Mouse (Mus musculus) adrenal gland, postnatal 14 days (tissue): ENCODE measurements around the gene Arhgef38. TPM values are rescaled to one million over a fixed set of nuclear protein-coding genes. Genes with fewer than 3 reads are reported as not detected.
A peak's percentile ranks its signal among the peaks of the same experiment; 100 is the strongest.

Source experiments
- DNase-seq: peaks from one replicate; pipeline ENCODE4 v3.0.0; 2021; ENCODE audit warnings: mixed read lengths
- long read RNA-seq, 2 experiments: library from polyadenylated mRNA; stranded (forward); transcript quantifications; one replicate each; pipeline ENCODE4 v2.0.0; 2021
- total RNA-seq: library from RNA; stranded (reverse); gene quantifications from 2 replicates; pipeline ENCODE4 v1.2.3, GENCODE M21; 2021

Arhgef38 gene
- not detected in 2 replicates for total RNA-seq
- long read RNA-seq, experiment 1: 0 reads
- long read RNA-seq, experiment 2: 0 reads

- DNase-seq: no peak
Measured at GRCm38 (mm10) chr3:133234821-133235295, at the start of gene Arhgef38. Arhgef38 (minus strand) TSS chr3:133234949.

DNA sequence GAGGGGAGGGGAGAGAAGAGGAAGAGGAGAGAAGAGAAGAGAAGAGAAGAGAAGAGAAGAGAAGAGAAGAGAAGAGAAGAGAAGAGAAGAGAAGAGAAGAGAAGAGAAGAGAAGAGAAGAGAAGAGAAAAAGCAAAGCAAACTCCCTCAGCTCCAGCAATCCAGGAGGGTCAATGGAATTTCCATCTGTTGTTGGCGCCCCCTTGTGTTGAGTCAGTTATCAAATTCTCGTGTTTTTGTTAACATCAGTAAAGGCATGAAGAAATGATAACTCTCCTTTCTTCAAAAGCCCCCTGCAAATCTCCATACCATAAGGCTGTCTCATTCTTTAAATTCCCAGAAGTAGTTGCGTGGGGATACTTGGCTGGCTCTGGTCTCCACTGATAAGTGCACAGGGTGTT, 37.1 kb upstream of the Arhgef38 start:
- peak; percentile 88 for DNase-seq

GRCm38 (mm10) chr3:133258860-133259259, 24.1 kb upstream of the Arhgef38 start:
- DNase-seq: no peak

- no peak for DNase-seq
Measured at GRCm38 (mm10) chr3:133255842-133256241, 21.1 kb upstream of the Arhgef38 start.

DNA sequence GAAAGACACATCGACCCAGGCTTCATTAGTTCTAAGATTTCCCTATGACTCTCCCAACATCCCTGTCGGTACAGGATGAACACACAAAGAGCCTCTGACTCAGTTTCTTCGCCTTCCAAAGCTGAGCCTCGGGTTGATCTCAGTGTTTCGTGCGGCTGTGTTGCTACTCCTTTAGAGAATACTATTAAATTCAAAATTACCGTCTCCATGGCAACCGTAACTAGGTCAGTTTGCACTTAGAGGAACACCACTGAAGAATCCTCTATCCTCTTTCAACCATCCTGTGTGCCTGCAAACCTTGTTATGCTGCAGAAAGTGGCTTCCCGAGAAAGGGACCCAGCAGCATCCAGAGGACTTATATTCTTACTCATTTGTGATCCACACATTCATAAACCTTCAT, 9.3 kb upstream of the Arhgef38 start:
- no peak for DNase-seq

- no peak for DNase-seq
Measured at GRCm38 (mm10) chr3:133241916-133242315, 7.2 kb upstream of the Arhgef38 start.

DNA sequence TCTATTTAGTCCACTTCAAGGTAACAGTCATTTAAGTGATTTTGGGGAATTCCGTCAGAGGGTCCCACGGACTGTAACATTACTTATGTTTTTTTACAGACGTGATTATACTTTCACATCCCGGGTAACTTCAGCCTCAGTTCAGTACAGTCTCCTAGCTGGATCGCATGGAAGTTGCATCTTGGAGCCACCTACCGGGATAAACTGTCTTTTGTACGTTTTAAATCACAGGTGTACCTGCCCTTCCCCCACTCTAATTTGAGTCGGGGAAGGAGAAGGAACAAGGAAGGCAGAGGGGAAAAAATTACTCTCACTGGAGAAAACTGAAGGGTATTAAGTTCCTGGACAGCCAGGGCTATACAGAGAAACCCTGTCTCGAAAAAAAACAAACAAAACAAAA, 756 bp downstream of the Arhgef38 start:
- DNase-seq: no peak

- no peak for DNase-seq
Measured at GRCm38 (mm10) chr3:133230427-133230826, 4.3 kb downstream of the Arhgef38 start.

DNA sequence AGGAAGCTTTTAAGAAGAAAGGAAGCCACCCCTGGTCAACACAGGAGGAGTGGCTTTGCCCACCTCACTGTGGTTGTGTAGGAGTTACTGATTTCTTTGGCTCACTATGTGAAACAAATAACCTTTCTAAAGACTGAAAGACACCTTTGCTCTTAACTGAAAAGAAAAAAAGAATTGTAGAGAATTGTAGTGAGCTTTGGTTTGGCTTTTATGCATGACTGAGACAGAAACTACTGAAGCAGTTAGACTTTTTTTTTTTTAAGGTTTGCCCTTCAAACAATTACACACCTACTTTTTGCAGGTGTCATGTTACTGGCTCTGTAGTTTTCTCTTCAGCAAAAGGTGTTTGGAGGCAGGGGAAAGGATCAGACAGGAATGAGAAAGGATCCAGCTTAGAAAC, 5.2 kb downstream of the Arhgef38 start:
- DNase-seq: no peak

GRCm38 (mm10) chr3:133227258-133228012, 7.3 kb downstream of the Arhgef38 start:
- no peak for DNase-seq

GRCm38 (mm10) chr3:133218501-133218900, 16.2 kb downstream of the Arhgef38 start:
- no peak for DNase-seq

- no peak for DNase-seq
Measured at GRCm38 (mm10) chr3:133215198-133215819, 19.4 kb downstream of the Arhgef38 start.

DNA sequence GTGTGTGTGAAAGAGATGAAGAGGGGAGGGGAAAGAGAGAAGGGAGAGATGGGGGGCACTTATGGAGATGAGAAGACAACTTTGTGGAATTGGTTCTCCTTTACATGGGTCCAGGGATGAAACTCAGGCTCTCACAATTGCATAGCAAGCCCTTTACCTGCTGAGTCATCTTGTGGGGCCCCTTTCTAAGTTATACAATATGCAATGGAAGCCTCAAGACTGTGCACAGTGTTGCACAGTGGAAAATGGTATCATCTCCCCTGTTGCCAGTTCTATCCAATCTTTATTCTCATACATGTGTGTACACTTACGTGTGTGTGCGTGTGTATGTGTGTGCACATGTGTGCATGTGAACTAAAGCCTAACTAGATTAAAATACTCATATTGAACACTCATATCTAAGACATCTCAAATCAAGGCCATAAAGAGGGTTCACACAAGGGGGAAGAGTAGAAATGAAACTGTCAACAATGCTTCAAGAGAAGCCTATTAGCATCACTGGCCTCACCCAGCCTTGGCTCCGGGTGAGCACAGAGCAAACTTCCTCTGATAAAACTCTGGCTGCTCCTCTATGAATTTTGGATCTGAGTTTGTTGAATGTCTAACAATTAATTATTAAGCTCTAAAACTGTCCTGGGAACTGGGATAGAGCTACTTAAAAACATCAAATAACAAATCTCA, 21.2 kb downstream of the Arhgef38 start:
- no peak for DNase-seq

DNA sequence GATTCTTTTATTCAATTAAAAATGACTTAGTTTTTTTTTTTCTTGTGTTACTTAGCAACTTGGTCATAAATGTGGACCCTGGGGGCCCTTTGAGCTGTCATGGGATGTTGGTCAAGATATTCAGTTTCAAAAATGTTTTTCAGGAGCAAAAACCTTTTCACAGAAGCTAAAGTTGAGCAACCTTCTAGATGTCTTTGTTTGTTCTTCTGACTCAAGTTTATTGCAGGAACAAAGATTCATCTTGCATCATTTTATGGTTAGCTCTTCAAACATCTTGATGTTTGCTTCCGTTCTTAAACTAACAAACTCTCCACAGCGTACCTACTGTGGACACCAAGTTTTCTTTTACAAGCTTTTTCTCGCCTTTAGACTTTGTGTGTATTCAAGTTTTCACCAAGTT, 23.4 kb downstream of the Arhgef38 start:
- DNase-seq: no peak

DNA sequence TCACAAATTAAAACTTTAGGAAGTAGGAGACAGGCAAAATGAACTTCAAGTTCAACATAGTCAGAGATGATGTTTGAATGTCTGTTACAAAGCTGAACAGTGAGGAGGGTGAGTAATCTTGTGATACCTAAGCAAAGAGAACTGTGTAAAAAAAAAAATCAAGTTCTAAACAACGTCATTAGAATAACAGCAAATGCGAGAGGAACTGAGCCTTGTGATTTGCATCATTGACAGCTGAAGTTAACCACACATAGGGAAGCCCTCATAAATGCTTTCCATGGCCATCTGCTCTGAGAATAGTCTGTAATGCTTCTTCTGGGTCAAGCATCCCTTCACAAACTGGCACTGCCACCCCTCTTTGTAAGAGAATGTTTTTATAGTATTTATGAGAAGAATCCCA, 31.0 kb downstream of the Arhgef38 start:
- DNase-seq: no peak

GRCm38 (mm10) chr3:133202171-133202570, 32.6 kb downstream of the Arhgef38 start:
- no peak for DNase-seq

GRCm38 (mm10) chr3:133188930-133189329, 45.8 kb downstream of the Arhgef38 start:
- no peak for DNase-seq

DNA sequence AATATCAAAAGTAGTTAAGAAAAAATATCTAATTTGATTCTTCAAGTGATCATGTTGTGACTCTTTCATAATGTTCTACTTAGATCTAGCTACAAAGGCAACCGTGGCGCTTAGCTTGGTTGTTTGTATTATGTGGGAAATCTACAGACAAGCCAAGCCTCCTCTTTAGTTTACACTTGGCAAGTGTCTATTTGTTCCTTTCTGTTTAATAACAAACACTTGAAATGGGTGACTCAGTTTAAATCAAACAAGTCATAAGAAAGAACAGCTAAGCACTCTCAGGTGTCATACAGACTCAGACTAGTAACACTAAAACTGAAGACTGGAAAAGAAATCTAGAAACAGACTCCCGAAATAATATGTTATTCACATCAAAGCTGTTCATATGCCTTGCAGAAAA, 47.2 kb downstream of the Arhgef38 start:
- no peak for DNase-seq

DNA sequence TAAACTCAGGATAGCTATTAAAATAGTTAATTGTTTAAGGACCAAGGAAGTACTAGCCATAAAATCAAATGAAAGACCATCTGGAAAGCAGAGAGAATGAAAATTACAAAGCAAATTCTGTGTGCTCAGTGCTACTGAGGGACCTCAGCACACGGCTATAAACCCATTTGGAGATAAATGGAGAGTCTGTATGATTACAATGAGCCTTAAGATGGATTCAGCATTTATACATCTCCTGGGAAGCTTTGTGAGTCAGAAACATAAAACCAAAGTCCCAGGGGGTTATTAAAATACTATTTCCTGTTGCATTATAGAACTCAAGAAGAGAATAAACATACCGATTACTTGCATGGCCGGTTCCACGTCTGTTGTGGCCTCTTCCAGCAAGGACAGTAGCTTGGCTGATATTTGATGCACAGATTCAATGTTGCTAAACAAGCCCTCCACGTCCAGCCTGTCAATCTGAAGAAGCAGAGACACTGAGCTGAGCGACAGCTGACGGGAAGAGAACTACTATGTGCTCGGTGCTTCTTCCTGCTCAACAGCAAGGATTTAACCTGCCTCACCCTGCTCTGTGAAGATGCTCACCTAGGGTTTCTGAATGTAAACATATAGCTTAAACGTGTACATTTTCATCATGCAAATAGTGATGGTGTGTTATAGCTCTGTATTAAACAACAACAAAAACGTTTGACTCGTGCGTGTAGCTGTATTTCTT, 58.6 kb downstream of the Arhgef38 start:
- no peak for DNase-seq

DNA sequence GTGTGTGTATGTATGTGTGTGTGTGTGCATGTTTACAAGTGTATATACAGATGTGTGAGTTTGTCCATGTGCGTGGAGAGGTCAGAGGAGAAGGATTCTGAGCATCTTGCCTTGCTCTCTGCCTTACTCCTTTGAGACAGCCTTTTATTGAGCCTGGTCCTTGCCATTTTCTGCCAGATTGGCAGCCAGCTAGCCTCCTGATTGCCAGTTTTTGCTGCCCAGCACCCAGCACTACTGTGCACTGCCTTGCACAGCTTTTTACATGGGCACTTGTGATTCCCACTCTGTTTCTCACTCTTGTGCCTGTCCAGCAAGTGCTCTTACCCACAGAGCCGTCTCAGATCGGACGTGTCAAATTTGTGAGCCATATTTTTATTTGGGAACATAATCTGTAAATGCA, 62.5 kb downstream of the Arhgef38 start:
- no peak for DNase-seq

GRCm38 (mm10) chr3:133169737-133170136, 65.0 kb downstream of the Arhgef38 start:
- no peak for DNase-seq

DNA sequence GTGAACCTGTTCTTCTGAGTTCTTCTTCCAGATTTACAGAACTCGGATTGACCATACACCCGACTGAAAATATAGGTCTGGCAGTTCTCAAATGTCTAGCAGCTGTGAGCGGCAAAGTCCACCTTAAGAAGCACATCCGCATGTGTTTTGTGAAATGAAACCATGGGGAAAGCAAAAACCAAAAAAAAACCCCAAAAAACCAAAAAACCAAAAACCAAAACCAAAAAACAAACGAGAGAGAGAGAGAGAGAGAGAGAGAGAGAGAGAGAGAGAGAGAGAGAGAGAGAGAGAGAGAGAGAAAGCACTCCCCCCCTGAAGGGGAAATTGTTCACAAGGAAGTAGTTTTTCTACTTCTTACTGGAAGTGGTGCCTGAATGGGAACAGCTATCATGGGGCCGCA, 67.2 kb downstream of the Arhgef38 start:
- DNase-seq: no peak

- no peak for DNase-seq
Measured at GRCm38 (mm10) chr3:133165130-133165529, 69.6 kb downstream of the Arhgef38 start.
